Mouse (Mus musculus): Measurements from ENCODE around the gene Rab3il1.
A peak's percentile ranks its signal among the peaks of the same experiment; 100 is the strongest.
"Not testable (repeated sequence)": the region's sequence is repeated elsewhere in the genome, so short reads cannot be mapped to it uniquely, and the experiment has no call there.

Rab3il1 gene

DNA sequence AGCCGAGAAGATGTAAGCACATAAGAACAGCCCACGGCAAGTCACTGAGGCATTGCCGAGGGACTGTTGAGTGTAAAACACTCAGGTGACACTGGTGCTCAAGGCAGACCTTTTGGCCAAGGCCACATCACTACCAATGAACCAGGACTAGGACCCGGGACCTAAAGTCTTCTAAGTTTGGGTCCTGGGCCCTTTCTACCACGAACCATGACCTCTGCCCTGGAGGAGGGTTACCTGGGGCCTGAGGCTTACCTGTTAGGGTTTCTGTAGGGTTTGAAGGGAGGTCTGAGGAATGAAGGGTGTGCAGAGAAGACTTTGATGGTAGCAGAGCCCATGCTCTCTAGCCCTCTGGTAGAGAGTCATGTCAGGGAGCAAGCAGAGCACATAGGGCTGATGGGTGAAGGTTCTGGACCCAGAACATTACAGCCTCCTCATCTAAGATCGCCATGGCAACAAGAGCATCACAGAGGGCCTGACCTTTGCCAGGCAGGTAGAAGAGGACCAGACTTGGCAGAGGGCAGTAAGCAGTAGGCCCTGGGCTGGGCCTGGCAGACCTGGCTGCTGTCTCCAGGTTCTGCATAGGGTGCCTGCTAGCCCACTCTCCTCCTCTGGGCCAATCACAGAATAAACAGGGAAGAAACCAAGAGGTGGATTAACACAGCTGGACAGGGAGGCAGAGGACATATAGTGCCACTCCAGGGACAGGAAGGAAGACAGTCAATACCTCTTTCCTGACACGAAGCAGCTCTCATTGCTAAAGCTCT is at the start of gene Rab3il1, which contains the start of gene Best1:
Rab3il1 (plus strand) TSS at position 464 of the 764 bp plus-strand sequence.
Best1 (minus strand) TSS at position 428 of the 764 bp plus-strand sequence.
- no peak for DNase-seq

DNA sequence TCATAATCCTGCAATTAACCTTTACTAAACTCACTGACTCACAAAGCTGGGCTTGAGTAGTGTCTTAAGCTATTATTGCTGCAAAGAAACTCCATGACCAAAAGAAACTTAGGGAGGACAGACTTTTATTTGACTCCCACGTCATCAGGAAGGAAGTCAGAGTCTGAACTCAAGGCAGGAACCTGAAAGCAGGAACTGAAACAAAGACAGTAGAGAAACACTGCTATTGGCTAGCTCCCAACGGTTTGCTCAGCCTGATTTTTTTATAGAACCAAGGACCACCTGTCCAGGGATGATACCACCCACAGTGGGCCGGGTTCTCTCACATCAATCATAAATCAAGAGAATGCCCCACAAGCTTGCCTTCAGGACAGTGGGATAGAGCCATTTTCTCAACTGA is 49.1 kb upstream of the Rab3il1 start:
- no peak for DNase-seq

DNA sequence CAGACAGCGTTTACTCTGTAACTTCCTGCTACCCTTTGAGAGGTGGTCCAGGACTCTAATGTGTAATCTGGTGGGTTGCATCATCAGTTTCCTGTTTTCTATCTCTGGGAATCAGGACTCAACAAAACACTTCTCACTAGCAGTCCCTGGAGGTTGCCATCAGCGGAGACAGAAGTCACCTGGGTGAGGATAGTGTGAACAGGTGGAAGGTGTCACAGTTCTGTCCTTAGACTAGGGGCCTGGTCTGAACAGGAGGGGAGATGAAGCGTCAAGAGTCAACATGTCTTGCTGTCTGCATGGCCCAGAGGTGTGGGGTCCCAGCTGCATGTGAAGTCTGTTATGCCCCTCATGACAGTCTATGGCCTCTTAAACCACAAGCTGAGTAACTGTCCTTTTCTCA is 48.6 kb upstream of the Rab3il1 start:
- no peak for DNase-seq

DNA sequence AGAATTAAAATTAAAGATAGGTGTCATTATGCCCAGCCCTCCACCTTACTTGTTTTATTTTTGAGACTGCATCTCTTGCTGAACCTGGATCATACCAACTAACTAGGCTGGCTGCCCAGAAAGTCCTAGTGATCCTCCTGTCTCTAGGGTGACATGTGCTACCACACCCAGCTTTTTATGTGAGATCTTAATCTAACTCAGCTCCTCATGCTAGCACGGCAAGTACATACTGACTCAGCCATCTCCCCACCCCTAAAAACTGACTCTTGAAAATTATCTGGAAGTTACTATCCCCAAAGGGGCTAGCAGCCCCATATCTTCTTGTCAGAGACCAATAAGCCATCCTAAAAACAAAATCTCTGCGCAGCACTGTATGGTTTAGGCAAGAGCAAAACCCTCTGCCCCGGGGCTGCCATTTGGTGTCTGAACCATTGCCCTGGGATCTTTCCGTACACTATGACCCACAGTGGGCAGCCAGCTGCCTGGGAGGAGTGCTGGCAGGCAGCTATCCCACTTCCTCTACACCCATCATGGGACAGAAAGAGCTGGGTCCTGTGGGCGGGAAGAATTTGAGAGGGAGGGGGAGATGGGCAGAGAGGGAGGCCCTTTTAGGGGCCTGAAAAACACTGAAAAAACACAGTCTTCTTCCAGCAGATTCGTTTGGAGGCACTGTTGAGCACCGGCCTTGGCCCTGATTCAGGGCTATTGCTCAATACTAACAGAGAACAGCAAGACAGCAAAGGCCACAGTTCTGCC is 47.2 kb upstream of the Rab3il1 start:
- peak; percentile 39 for DNase-seq

DNA sequence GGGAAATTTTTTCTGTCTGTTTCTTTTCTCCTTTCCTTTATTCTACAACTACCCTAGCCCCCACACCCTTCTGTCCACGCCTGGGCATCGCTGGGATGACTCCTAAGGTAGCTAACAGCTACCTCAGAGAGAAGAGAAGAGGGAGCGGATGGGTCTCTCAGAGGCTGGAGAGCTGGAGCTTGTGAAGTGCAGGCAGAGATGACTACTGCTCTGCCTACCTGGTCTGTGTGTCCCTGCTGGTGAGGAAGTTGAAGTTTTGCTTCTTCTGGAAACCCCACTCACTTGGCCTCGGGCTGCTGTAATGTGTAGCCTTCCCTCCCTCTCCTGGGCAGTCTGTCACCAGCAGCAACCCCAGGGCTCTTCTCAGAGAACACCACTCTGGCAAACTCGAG is 46.7 kb upstream of the Rab3il1 start:
- no peak for DNase-seq

DNA sequence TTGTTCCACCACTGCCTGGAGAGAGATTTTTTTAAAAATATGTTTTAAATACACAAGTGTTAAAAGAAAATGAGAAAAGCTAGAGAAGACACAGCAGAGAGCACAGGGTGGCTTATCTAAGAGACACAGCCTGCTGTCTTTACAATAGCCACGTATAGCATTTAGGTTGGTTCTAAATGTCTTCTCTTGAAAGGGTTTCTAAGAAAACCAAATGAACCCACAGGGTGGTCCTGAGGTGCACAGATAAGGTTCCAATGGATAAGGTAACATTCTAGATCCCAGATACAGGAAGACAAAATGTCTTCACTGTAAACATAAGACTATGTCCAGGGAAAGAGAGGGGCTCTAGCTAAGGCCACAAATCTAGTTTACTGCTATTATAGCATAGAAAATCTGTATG is 46.0 kb upstream of the Rab3il1 start:
- no peak for DNase-seq

DNA sequence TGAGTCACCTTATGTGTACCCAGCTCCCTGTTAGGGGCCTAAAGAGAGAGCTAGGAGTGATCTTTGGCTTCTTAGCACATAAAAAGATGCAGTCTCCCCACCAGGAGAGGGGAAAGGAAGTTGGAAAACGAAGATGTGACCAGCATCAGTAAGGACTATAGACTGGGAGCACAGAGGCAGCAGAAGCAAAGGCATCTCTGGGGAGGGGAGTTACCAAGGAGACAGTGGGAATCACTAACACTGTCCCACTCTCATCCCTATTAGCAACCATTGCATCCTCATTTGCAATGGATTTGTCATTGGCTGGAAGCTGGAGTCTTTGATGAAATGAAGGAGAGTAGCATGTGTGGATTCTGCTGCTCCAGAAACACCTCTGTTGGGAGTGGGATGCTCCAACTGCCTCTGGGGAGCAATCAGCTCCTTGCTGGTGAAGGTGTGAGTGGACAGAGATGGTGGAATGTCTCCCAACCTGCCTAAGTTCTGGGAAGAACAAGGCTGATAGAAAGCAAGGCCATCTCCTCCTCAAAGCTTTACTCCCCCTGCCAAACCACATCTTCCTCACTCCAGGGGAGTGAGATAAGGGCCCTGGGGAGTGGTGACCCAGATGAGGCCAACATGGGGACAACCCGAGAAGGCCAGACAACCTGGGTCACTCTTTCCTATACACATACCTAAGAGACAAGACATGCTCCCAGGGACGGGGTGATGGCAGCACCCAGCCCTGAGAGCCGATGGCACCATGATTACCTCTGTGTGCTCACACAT is 44.7 kb upstream of the Rab3il1 start:
- no peak for DNase-seq

DNA sequence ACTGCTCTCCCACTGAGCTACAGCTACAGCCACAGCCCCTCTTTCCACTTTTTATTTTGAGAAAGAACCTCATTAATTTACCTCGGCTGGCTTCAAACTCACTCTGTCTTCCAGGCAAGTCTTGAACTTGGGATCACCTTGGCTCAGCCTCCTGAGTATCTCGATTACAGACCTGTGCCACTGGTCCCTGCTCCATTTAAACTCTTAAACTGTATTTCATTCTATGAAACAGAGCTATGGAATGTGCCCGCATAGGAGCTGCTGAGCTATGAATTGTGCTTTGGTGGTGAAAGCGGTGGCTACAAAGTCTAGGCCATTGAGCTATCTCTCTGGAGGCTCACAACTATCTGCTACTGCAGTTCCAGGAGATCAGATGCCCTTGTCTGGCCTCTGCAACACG is 43.5 kb upstream of the Rab3il1 start:
- no peak for DNase-seq

DNA sequence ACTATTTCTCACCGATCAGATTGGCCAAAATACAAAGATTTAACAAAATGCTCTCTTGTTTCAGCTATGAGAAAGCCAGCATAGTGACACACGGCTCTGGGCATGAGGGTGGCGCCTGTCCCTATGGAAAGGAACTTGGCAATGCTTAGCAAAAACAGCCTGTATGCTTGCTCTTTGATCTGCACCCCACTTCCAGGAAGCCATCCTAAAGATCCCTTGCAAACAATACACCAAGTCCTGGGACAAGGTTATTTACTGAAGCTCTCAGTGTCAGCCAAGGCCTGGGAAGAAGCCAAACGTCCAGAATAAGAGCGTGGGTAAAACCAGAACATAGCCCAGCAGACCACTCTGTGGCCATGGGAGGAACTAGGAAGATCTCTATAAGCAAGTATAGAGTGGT is 40.7 kb upstream of the Rab3il1 start:
- DNase-seq: no peak

DNA sequence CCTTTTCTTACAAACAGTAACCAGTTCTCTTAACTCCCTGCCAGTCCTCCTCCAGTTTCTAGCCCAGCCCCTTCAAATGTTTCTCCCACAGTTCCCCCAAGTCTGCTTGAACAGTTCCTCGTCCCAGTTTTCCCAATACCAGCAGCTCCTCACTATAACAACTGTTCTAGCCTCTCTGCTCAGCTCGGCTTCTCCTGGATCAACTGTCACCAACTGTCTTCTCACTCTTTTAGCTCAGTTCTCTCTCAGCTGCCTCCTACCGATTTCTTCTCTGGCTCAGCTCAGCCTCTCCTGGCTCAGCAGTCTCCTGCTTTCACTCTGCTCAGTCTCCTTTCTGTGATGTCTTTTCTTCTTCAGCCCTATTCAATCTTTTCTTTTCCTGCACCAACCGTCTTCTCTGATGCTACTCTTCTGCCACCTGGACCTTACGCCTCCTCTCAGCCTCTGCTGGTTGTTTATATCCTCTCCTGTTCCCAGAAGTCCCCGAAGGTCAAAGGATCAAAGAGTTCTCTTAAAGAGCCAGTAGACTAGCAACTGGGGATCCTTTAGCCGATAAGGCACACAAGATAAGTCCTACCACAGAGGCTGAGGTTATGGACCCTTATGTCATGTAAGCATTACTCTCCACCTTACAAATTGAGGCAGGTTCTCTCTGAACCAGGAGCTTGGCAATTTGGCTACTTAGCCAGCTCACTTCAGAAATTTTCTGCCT is 37.1 kb upstream of the Rab3il1 start:
- DNase-seq: no peak

DNA sequence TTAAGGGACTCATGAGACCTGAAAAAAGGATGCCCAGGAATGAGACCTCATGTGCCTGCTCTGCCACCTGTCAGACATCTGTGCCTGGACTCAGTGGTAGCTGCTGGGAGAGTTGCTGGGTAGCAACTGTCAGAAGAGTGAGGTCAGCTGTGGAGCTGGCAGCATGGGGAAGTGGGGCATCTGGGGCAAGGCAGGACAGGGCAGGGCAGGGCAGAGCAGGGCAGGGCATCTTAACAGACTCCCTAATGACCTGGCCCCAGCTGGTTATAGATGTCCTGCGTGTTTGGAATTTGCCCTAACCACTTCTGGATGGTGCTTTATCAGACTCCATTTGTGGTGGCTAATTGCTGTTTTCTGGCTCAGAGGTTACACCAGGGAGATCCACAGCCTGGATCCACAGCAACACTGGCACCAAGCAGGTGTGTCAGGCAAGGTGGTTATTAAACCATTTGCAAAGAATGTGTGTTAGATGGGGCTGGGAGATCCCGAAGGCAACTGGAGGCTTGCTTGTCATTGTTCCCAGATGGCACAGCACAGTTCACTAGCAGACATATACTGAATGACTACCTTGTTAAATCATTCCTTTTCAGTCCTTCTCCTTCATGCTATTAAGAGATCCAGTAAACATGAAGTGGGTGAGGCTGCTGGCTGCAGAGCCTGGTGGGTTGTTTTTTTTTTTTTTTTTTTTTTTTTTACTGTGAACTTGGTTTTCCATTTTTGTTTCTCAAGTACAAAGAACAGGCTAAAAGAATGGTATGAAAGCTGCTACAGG is 35.2 kb upstream of the Rab3il1 start:
- DNase-seq: no peak

DNA sequence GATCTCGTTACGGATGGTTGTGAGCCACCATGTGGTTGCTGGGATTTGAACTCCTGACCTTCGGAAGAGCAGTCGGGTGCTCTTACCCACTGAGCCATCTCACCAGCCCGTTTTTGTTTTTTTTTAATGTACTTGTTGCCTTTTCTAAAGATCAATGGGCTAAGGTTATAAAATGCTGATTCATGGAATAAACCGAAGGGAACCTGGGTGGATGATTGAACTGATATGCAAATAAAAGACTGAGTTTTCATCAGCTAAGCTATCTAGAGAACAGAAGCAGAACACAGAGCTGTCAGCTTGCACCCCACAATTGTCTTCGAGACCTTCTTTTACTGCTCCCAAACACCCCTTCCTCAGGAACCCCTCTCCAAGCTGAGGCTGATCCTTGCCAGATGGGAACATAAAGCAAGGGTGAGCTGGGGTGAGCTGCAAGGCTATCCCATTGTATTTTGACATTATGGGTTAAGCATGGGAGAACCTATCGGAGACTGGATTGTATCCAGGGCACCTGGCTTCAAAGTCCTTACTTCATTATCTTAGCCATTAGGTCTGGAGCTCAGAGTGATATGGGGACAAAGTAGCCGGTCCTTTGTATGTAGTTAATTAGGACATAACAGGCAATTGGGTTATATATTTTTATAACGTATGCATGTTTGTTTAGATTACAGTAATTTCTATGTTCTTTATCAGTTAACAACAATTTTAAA is 33.2 kb upstream of the Rab3il1 start:
- DNase-seq: no peak

DNA sequence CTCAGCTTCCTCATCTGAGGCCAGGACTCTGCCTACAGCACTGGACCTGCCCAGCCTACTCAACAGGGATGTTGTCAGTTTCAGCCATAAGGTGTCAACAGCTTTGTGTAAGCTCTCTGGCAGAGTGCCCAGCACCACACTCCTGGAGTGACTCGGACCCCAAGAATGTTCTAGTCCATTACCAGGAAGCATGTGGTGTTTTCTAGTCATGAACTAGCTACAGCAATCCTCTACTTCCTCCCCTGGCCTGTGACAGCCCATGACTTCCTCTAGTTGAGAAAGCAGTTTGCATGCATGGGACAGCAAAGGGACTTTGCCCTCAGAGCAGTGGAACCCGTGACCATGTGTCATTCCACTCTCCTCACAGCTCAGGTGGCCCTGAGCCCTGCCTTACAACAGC is 26.6 kb upstream of the Rab3il1 start:
- DNase-seq: not testable (repeated sequence)

DNA sequence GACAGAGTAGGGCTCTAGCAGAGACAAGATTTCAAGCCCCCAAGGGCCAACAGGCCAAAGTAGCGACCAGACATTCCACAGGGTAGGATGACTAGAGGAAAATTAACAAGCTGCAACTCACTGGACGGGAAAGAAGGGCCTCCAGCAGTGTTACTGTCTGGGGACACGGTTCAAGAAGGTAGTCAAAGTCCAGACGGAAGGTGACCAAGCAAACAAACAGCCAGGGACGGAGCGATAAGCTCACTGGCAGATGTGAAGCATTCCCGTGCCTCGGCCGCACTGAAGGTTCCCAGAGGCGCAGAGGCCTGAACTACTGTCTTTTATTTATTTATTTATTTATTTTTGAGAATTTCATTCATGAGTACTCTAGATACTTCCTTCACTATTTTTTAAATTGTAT is 24.4 kb upstream of the Rab3il1 start:
- no peak for DNase-seq

DNA sequence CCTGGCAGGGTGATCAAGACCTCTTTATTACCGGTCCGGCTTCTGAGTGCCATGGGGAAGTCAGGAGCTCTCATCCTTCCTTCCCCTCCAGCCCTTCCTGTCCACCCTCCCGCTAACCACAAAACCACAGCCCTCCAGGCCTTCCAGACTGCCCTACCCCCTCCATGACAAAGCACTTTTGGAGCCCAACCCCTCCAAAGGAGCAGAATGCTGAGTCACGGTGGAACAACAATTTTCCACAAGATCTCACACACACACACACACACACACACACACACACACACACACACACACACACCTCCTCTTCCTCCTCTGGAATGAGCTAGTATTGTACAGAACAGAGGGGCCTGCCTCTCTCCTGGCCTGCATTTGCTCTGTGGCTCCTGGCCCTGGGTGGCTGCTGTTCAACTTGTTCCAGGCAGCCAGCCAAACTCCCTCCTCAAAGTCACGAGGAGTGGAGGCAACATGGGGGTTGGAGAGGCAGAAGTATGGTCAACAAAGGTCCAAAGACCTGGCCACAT is 23.0 kb upstream of the Rab3il1 start:
- peak; percentile 55 for DNase-seq

DNA sequence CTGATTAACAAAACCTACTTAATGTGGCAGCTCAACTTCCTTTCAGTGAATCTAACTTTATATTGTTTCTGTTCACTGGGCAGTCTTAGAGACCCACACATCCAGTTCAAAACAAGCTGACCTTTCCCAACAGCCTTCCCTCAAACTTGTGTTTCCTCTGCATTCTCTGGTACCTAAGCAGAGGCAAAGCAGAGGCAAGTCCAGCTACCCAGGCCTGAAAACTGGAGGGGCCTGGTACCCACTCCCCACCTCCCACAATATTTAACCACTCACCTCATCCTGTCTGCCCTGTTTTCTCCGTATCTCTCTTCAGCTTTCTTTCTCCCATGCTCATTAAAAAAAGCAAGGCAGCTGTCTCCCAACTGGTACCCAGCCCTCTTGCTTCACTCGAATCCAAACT is 22.3 kb upstream of the Rab3il1 start:
- no peak for DNase-seq

DNA sequence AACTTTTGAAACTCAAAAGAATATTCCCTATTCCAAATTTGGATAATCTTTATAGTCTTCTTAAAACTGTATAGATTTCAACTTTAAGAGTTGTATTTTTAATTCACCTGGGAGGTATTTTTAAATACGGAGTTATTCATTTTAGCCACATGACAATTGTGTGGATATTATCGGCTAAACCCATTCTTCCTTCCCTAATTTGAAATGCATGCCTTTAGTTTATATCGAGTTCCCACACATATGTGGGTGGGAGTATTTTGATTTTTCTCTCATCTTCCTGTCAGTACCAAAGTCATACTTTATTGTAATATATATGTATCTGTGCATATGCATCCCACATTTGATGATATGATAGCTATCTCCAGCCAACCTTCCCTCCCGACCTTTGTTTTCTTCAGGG is 21.2 kb upstream of the Rab3il1 start, which contains the start of gene Fth1:
Fth1 (plus strand) TSS at position 341 of the 400 bp plus-strand sequence.
- DNase-seq: no peak

DNA sequence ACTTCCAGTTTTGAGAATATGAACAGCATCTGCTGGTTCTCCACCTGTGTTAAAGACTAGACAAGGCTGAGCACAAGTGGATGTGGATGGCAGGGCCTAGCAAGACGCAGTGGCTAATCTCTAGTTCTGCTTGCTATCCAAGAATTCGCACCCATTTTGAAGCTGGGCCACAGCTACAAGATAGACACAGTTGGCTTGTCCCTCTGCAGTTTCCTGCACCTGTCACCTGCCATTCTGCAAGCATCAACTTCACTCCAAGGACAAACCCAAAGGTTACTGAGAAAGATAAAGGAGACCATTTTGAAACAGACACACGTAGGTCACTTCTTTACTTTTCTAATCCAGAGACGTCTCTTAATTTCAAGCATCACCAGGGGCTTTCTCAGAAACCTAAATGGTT is 19.8 kb upstream of the Rab3il1 start:
- DNase-seq: peak; percentile 43

DNA sequence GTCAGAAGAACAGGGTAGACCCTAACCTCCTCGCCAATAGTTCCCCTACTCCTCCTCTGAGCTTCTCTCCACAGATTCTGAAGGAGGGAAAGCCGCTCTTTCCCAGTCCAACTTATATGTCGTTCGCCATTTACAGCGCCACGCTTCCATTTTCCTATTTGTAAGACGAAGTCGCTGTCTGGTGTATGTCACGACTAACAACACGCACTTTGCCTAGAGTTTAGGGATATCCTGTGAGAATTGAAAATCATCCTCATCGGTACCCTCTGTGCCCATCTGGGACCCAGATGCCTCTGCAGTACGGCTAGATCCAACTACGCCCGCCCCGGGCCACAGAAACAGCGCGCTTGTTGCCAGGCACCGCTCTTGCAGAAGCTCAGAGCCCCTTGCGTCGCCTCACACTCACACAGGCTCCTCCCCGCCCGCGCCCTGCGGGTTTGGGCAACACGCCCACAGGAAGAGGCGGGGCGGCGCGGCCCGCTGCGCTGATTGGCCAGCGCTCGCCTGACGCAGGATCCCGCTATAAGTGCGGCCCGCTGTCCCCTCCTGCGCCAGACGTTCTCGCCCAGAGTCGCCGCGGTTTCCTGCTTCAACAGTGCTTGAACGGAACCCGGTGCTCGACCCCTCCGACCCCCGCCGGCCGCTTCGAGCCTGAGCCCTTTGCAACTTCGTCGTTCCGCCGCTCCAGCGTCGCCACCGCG is 19.2 kb upstream of the Rab3il1 start:
- DNase-seq: peak; percentile 96

DNA sequence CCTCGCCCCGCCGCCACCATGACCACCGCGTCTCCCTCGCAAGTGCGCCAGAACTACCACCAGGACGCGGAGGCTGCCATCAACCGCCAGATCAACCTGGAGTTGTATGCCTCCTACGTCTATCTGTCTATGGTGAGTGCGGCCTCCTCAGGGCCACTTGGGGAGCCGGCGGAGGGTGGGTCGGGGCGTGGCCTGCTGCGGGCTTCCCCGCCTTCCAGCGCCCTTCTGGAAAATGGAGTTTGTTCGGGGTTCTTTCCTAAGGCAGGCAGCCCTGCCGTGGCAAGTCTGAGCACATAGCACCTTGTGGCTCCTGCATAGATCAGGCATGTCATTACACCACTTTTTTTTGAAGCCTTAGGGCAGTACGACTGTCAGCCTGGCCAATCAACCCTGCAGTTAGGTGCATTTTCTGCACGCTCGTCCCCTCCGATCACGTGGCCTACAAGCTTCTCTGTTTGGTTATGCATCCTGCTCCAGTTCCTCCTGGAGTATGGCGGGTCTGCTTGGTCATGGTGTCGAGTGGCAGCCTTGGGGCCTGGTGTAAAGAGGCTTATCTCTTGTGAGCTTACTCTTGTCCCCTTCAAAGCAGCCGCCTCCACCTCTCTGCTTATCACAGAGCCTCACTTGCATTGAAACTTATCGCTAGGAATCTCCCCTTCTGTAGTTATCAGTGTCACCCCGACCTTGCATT is 18.5 kb upstream of the Rab3il1 start:
- peak; percentile 81 for DNase-seq
